Mouse (Mus musculus): Measurements from ENCODE around the gene Caskin2. TPM values are rescaled to one million over a fixed set of nuclear protein-coding genes. Genes with fewer than 3 reads are reported as not detected.
A peak's percentile ranks its signal among the peaks of the same experiment; 100 is the strongest.

Caskin2 gene
- total RNA-seq, 2 experiments from 2014 or later = 22.0 to 24.8 TPM

DNA sequence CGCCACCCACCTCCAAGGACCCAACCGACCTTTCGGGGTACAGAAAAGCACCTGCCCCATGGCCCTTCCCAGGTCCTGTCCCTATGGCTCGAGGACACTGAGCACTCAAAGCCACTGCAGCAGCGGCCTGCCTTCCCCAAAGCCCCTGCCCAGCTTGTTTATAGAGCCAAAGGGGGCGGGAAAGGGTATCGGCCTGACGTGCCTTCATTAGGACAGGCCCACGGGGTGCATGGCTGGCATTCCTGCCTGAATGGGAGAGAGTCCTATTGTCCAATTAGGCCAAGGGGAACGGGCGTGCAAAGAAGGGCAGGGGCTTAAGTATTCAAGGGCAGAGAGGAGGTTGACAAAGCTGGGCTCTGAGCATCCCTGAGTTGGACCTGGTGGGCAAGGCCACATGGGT lies 5.5 kb downstream of the Caskin2 start:
- DNase-seq (ENCODE audit: low spot score in 2 of 2) = no peak

DNA sequence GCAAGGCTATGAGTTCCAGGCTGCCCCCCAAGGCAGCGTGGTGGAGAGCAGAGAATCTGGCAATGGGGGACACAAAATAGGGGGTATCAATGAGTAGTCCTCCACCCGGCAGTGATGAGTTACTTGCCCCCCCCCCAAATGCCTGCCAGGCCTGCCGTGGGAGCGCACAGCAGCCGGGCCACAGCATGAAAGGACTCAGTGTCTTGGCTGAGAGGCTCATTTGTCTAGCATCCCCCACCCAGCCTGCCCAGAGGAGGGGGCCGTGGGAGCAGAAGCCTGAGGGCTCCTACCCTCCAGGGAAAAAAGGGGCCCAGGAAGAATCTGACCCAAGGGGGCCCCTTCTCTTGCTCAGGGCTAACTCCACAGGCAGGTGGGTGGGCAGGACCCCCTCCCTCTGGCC lies 6.1 kb downstream of the Caskin2 start:
- DNase-seq (ENCODE audit: low spot score in 2 of 2) = peak in 1 of 2 experiments; percentile 38

- DNase-seq (ENCODE audit: low spot score in 2 of 2) = no peak
These were observed 7.3 kb downstream of the Caskin2 start for GRCm38 (mm10) chr11:115806154-115806553.

- no peak for DNase-seq (ENCODE audit: low spot score in 2 of 2)
These were observed 8.4 kb downstream of the Caskin2 start for GRCm38 (mm10) chr11:115805005-115805404.

DNA sequence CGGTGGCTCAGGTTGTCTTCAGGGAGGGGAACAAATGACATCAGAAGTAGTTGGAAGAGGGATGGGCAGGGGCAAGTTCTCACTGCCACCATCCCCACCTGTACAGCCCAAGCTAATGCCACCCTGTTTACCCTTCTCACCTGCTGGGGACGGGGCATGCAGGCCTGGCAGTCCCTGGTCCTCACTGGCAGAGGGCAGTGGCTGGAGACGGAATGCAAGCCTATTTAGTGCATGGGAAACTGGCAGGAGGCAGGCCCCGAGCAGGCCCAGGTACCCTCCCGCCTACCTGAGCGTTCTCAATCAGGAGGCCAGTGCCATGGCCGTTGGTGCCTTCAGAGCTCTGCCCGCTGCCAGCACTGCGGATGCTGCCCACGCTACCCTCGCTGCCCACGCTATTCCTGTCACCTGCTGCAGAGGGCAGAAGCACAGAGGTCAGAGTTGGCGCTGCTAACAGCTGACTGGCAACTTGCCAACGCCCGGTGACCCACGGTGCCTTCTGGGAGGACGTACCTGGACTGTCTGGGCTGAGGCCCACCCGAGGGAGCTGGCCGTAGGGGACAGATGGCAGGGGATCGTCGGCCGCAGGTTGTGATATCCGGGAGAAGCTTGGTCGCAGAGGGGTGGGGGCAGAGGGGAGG lies 10.2 kb downstream of the Caskin2 start:
- no peak for DNase-seq (ENCODE audit: low spot score in 2 of 2)

GRCm38 (mm10) chr11:115800981-115801380 lies 12.5 kb downstream of the Caskin2 start:
- no peak for DNase-seq (ENCODE audit: low spot score in 2 of 2)

GRCm38 (mm10) chr11:115797665-115798064 lies 15.8 kb downstream of the Caskin2 start:
- DNase-seq (ENCODE audit: low spot score in 2 of 2) = no peak

DNA sequence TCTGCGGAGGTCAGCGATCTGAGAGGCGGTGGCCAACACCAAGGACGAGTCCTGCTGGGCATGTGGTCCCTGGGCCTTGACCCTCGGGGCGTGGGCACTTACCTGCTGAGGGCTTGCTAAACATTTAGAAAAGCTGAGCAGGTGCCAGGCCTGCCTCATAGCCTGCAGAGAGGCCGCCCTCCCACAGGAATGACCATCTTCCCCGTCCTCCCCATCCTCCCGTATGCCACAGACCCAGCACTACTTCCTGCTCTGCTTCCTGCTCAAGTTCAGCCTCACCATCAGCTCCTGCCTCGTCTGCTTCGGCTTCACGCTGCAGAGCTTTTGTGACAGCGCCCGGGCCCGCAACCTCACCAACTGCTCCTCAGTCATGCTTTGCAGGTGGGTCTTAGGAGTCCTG lies 16.5 kb downstream of the Caskin2 start:
- DNase-seq (ENCODE audit: low spot score in 2 of 2) = no peak

- DNase-seq (ENCODE audit: low spot score in 2 of 2) = no peak
These were observed 21.1 kb downstream of the Caskin2 start for GRCm38 (mm10) chr11:115792353-115792752.

- no peak for DNase-seq (ENCODE audit: low spot score in 2 of 2)
These were observed 21.5 kb downstream of the Caskin2 start for GRCm38 (mm10) chr11:115791919-115792318.

DNA sequence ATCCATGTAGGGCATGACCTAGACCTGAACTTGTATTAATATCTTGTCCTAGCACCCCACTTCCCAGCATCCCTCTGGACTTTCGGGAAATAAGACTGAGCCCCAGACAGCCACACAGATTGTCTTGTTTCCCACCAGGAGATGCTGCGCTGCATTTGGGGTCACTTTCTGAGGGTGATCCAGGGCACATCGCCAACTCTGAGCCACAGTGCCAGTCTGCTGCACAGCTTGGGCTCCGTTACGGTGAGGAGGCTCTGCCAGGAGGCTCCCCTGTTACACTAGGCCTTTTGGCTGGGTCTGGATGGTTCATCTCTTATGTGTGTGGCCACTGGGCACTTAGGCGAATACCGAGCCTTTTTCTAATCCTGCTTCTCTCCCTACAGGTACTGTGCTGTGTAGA lies 23.7 kb downstream of the Caskin2 start:
- DNase-seq (ENCODE audit: low spot score in 2 of 2) = no peak

DNA sequence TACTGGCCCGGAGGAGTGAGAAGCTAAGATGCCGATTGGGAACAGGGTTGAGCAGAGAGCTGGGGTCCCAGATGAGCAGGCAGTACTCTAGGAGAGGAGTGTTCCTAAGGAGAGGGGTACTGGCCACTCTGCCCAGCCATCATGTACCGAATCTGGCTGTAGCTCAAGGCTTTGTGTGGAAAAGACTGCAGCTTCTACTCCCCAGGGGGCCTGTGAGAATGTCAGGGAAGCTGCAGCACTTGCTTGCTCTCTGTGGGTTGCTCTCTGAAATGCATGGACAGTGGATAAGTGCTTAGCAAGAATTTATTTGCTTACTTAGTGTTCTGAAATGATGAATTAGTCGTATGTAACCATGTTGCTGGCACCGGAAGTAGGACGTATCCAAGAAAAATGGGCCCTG lies 27.0 kb downstream of the Caskin2 start:
- DNase-seq (ENCODE audit: low spot score in 2 of 2) = no peak

DNA sequence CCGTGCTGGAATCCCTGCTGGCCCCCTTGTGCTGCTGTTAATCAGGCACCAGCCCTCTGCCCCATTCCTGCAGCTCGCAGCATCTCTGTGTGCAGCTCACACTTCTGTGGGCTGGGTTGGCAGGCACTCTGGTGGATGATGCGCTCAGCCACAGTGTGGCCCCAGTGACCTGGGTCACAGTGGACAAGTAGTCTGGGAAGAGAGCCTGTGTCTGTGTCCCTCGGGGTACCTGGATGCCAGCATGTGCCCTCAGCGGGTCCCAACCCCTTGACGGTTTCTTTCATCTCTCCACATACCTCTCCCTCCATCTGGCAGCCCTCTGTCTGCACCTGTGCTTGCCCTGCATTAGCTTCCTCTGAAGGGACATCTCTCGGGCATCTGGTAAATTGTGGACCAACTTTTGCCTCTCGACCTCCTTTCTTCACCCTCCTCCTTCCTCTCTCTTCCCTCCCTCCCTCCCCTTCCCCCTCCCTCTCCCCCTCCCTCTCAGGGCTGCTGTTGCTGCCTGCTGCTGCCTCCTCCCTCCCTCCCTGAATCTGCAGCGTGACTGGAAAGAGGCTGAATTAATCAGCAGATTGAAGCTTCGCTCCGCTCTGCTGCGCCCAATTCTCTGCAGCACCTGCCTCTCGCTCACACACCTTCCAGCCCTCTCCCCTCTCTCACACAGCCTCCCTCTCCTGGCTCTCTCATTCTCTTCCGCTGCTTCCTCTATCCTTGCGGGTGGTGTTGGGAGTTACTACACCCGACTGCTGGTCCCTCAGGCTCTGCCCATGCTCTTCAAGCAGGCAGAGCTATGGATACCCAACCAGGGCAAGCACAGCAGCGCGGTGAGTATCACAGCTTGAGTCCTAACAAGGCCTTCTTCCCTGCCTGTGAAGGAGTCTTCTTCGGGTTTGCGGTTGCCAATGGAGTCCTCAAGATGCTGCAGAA lies 33.0 kb downstream of the Caskin2 start:
- peak in 1 of 2 experiments; percentile 60 for DNase-seq (ENCODE audit: low spot score in 2 of 2)

GRCm38 (mm10) chr11:115779038-115779571 lies 34.3 kb downstream of the Caskin2 start:
- DNase-seq (ENCODE audit: low spot score in 2 of 2) = peak; percentile 50 to 55

DNA sequence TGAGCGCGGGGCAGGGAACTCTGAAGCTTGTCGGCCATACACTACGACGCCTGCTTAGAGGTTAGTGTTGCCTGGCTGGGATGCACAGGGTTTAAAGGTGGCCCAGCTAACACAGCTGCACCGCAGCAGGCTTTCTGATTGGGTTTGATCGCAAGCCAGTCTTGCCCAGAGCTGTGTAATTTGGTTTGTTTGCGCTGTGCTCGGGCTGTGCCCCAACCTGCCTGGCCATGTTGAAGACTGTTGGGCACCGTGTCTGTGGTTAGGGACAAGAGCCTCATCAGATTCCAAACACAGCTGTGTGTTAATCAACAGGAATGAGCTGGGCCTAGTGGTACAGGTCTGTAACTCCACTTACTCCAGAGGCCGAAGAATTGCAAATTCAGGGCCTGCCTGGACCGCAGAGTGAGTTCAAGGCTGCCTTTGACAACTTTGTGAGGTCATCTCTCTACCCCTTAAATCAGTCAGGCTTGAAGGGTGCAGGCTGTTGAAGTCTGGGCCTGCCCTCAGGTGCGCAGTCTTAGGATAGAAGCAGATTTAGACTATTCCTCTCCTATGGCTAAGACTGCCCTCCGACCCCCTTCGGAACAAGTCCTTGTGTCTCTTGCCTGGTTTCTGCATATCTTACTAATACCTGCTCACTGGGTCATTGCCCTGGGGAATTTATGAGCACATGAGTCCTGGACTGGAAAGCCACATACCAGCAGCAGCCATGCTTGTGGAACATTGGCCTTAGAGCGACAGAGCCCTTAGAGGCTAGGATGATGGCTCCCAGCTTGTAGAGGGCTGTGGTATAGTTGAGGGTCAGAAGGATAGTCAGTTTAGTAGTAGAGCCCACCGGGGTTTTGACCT lies 35.7 kb downstream of the Caskin2 start:
- DNase-seq (ENCODE audit: low spot score in 2 of 2) = no peak

DNA sequence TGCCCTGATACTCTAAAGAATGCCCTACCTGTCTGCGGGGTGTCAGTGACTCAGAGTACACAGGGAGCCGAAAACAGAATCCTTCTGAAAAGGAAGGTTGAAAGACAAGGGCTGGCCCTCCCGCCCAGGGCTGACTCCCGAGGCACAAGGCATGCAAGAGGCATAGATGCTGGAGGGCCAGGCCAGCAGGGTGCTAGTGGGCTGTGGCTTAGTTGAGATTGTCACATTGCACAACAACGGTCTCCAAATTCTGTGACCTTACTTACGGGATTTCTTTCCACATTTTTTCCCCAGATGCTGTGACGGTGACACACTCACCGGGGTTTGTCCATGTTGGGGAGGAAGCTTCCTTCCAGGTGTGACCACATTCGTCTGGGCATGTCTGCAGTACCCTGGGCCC lies 36.5 kb downstream of the Caskin2 start:
- DNase-seq (ENCODE audit: low spot score in 2 of 2) = no peak

GRCm38 (mm10) chr11:115775821-115776665 lies 37.4 kb downstream of the Caskin2 start:
- no peak for DNase-seq (ENCODE audit: low spot score in 2 of 2)

GRCm38 (mm10) chr11:115774653-115775052 lies 38.8 kb downstream of the Caskin2 start:
- no peak for DNase-seq (ENCODE audit: low spot score in 2 of 2)

GRCm38 (mm10) chr11:115768896-115769295 lies 44.5 kb downstream of the Caskin2 start:
- no peak for DNase-seq (ENCODE audit: low spot score in 2 of 2)

DNA sequence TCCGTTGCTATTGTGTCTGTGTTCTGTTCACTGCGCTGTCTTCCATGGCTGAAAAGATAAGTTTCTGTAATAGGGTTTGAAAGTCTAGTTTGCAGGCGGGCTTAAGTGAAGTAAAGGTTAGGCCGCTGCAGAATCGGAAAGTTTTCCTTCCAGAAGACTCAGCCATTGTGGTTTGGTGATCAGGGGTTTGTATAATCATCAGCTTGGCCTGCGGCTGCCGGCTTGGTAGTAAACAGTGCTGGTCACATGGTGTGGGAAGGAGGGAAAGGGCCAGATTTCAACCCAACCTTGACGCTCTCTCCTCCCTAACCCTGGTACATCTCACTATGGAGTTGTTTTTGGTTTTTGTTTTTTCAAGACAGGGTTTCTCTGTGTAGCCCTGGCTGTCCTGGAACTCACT lies 46.5 kb downstream of the Caskin2 start:
- no peak for DNase-seq (ENCODE audit: low spot score in 2 of 2)

Data from layer of hippocampus, postnatal 14 days (tissue).